Mouse (Mus musculus) cerebral cortex, adult 2 months (tissue): Measurements from ENCODE around the gene Cipc.

Experiments
- WGBS: fragments of 180-500 bp; shearing (Covaris S2); methylation state at CpG from one replicate; pipeline ENCODE4 v1.1.7; 2018; 5-methylcytosine and 5-hydroxymethylcytosine counted together

Gene Cipc

DNA sequence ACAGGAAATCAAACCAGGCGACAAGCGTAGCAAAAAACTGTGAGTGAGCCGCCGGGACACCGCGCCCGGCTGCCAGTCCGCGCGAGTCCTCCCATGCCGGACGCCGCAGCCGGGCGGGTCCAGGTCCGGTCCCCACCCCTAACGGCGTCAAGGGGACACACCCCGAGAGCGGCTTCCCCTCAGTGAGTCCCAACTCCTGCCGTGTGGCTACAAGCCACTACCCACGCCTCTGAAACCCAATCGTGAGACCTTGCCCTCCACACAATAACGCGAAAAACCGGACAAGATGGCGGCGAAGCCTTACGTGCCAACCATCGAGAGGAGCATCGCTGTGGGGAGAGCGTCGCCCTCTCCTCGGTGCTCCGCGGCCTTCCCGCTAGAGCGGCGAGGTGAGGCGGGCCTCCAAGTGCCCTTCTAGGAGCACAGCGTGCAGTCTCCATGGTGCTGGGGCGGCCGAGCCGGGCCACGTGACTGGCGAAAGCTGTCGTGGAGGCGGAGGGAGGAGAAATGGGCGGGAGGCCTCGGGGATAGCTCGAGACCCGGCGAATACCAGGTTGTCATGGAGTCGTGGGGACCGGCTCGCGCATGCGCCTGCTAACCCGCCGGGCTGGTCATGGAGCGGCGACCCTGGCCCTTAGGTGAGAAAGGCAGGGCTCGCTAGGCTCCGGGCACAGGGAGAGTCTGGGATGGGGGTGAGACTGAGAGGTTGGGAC is at the start of gene Cipc:
Cipc (plus strand) TSS at position 182 of the 713 bp plus-strand sequence.
- WGBS, result under 1% methylated on average over 64 of the region's 64 CpGs

DNA sequence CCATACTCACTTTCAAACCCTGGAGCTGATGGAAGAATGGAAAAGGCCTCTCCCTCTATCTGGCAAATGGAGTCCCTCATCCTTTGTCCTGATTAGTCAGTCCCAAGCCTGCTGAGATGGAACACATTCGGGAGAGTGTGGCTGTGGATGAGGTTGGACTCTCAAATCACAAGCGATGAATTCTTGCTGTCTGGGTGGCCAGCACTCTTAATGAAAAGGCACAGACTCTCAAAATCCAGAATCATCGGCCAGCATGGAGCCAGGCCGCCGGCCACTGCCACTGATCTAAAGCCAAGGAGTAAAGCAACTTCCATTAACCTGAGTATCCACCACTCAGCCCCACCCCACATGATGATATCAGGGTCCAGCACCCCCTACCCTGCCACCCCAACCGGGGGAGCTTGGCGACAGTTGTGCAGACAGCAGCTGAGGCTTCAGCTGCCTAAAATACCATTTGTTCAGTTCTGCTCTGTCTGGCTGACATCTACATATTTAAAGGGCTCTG is 49.0 kb upstream of the Cipc start:
- WGBS, result 31% methylated on average over 7 of the region's 7 CpGs

GRCm38 (mm10) chr12:86898448-86898847 is 48.4 kb upstream of the Cipc start:
- 68% methylated on average over 3 of the region's 3 CpGs for WGBS

- 67% methylated on average over 11 of the region's 11 CpGs for WGBS
Measured at GRCm38 (mm10) chr12:86899461-86900179, 47.2 kb upstream of the Cipc start.

GRCm38 (mm10) chr12:86903828-86904806 is 42.7 kb upstream of the Cipc start:
- 89% methylated on average over 11 of the region's 11 CpGs for WGBS

DNA sequence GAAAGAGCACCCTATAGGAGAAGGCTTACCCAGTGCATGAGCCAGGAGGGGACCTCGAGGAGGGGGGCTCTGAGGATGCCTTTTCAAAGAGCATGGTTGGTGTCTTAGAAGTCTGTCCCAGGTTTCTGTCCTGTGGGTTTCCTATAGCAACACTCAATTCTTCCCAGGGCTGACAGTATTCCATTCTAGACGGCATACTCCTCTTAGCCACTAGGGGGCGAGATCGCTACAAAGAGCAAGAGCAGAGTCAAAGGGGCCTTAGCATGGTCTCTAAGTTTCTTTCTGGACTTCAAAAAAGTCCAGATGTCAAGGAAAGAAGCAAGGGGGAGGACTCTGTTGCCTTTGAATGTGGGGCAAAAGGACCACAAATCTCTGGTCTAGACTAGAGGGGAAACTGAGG is 41.6 kb upstream of the Cipc start:
- 11% methylated on average over 4 of the region's 4 CpGs for WGBS

DNA sequence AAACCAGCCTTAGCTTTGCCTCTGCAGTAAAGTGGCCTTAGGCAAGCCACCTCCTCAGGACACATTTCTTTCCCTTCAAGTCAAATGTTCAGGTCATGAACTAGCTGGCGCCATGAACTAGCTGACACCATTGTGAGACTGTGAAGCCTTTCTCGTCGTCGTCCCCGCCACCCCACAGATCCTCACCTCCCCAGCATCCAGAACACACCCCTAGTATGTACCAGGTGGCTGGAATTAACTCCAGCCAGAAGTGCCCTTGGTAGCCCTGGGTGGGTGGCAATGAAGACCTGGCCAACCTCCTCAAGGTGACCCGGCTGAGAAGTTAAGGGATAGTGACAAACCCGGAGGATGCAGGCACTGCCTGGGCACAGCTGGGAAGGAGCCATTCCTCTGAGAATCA is 41.0 kb upstream of the Cipc start:
- WGBS, result 60% methylated on average over 7 of the region's 7 CpGs

- 5% methylated on average over 15 of the region's 15 CpGs for WGBS
Measured at GRCm38 (mm10) chr12:86906395-86906794, 40.4 kb upstream of the Cipc start.

DNA sequence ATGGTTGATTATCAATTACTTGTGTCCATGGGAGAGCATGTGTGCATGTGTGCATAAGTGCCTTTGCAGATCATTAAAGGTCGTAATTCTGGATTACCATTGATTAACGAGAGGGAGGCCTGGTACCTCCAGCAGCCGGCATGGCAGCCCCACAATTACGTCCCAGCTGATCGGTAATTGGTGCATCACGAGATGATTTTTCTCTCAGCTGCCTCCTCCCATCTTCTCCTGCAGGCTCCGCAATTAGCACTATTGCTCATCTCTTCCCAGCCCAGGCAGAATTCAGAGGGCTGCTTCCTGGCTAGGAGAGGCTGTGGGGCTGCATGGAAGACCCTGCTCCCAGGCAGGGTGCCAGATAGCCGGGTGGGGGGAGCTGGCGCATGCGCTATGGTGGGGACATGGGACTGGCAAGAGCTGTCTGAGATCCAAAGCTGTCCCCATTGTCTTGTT is 35.3 kb upstream of the Cipc start:
- 24% methylated on average over 10 of the region's 10 CpGs for WGBS

DNA sequence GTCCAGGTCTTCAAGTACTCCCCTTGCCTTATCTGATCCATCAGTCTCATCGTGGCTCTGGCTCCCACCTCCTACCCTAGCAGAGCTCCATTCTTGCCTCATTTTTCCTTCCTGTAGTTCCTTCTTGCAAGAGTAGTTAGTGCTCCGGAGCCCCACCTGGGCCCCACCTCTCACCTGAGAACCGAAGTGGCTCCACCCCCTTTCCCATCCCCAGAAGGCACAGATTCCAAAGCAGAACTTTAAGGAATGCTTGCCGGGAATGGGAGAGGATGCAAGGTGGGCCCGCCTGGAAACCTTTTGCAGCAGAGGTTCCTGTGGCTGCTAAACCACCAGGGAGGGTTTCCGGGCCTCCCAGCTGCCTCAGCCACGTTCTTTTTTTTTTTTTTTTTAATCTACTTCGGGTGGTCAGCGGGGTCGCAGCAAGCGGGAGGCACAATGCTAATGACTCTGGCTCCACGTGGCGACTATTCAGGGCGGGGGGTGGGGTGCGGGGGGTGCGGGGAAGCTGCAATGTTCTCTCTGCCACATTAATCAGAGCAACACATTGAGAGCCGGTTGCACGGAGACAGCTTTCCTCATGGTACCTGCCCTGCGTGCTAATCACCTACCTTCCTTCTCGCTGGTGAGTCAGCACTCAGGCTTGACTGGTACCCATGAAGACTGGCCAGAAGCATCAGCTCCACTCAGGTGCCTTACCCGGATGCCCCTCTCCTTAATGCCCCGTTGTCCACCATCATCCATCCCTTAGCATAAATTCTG is 34.3 kb upstream of the Cipc start:
- 24% methylated on average over 22 of the region's 22 CpGs for WGBS

DNA sequence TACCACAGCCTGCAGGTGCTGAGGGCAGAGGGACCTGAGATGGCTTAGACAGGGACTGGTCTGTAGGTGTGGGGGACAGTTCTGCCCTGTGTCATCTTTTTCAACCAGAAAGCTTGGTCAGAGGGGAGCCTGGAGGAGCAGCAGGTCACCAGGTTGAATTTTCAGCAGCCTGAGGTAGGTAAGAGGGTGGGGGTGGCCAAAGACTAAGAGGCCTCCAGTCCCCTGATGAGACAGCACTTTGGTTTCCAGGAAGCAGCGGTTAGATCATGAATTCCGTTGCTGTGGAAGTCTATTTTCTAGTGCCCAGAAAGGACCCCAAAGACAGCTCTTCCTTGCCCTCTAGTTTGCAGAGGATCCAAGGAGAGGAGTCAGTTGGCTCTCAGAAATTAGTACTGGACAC is 32.5 kb upstream of the Cipc start:
- WGBS, result 69% methylated on average over 2 of the region's 2 CpGs

- WGBS, result 35% methylated on average over 6 of the region's 6 CpGs
Measured at GRCm38 (mm10) chr12:86914756-86915155, 32.1 kb upstream of the Cipc start.

- 76% methylated on average over 7 of the region's 7 CpGs for WGBS
Measured at GRCm38 (mm10) chr12:86915617-86916016, 31.2 kb upstream of the Cipc start.

DNA sequence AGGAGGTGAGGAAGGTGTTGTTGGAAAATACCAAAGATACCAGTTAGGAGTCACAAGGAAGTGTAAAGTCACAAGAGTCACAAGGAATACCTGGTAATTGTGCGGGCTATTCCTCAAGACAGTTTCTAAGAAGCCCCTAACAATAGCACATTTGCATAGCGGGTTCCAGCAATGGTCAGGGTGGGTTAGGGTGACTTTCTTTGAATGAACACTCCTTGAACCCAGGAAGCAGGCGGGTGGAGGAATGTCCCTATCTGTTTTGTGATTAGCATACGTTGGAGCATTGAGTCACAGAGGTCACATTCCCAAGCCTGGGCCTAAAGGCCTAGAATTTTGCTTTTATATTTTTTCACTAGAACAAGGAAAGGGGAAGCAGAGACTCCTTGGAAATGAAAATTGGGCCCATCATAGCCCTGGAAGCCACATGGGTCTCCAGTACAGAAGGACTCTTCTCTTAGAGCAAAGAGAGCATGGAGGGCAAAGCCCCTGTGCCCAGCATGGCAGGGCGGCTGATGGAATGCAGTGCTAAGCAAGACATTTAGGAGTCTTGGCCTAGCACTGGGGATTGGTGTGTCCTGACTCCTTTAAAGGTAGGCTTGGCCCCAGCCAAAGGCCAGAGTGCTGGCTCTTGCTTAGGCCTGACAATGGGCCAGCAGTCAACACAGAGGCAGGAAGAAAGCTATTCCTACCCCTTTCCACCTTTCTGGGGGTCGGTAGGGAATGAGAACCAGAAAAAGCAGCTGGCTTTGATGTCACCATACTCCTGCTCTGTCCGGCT is 29.9 kb upstream of the Cipc start:
- WGBS, result 92% methylated on average over 7 of the region's 7 CpGs

DNA sequence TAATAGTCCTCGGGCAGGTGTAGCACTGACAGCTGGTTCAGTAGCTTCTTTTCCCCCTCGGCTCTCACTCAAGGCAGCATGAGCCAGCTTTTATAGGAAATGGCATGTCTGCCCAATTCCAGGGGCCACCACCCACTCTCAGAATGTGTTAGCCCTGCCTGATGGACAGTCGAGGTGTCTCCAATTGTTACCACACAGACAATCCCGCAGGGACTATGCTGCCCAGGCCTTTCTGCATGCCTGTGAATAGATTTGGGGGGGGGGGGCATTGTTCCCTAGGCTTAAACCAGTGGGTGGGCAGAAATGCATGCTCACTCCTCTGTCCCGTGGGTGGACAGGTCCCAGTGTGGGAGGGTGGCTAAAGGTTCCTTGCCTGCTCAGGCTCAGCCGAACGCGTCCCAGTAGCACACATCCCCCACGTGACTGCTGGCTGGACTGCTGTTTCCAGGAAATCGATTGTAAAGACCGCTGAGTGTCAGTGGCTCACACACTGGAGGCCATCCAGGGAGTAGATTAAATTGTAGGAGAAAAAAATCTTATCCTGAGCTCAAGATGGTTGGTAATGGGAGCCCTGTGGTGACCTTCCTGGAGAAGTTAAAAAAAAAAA is 28.4 kb upstream of the Cipc start:
- WGBS, result 23% methylated on average over 11 of the region's 11 CpGs

DNA sequence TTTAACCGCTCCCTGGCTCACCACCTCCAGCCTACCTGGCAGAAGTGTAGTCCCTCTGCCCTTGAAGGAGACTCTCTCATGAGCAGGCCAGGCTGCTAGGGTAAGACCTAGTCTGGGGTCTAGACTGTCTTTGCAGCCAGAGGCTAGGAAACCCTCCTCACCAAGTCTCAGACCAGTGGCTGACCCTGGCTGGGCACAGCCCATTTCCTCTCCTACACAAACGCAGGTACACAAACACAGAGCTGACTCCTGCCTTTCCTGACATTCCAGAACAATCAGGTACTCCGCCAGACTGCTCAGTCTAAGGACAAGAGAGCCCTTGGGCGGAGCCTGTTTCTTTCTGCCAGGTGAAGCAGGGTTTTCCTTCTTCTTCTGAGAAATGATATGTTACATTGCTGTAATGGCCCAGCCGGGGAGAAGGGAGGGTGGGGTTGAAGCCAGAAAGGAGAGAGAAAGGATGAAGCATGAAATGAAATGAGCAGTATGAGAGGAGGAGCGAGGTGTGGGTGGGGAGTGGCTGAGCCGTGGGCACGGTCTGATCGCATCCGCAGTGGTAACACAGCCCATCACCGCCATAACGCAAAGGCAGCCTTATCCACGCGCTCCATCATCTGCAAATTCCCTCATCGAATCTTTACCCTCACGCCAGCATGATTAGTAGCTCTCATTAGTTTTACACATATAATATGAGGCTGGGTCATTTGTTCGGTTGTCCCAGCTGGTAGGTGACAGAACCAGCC is 27.7 kb upstream of the Cipc start:
- 74% methylated on average over 17 of the region's 17 CpGs for WGBS

DNA sequence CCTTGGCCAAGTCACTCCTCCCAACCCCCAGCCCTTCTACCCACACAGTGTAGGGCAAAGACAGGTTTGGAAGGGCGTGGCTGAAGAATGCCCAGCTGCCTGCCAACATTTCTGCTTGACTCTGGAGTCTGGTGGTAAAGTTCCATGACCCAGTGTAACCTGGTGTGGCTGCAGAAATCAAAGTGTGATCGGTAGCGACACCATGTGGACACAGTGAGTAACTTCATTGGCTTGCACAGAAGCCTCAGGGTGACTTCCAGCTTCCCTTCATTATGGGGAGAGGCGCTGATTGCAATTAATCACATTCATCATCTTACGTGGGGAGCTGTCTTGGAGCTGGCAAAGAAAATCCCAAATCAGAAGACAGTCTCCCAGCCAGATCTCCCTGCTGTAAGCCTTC is 23.0 kb upstream of the Cipc start:
- 6% methylated on average over 5 of the region's 5 CpGs for WGBS

GRCm38 (mm10) chr12:86930934-86931729 is 15.7 kb upstream of the Cipc start:
- WGBS, result 77% methylated on average over 6 of the region's 6 CpGs
